Comparison of ENCODE assay signal across 13 mouse cellular contexts in the genomic region with DNA sequence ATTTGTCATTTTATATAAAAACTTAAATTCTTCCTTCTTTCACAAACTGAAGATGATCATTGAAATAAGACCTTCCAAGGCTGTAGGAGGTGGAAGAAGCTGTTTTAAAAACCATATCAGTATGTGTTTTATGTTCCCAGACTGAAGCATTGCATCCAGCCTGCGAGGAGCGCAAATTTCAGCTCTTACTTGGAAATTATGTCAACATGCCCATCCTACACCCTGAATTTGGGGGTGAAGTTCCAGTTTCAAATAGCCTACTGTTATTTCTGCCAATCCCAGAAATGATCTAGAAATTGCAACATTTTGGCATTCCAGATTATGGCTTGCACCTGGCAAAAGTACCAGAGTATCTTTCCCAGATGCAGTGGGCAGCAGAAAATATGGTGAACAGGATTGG.
A peak's percentile ranks its signal among the peaks of the same experiment; 100 is the strongest.
DNase-seq lines count a peak whose midpoint lies in the region.
"Had no signal": no experiment of that assay in that cellular context is flagged by ENCODE, and none has a peak within 500 bp of the region (broad histone marks: within the 10 kb centered on the region; RNA-seq: fewer than 3 reads in every experiment).

No protein-coding gene starts in this region.

- peak; percentile 66 for DNase-seq in heart, adult 11 months
- no peak for DNase-seq in heart, adult 8-10 months (ENCODE audit: low spot score)
- DNase-seq in right cerebral cortex, adult 18-20 months: peak; percentile 15
- no peak for DNase-seq in right cerebral cortex, postnatal 10 days (ENCODE audit: low spot score in 2 of 2)
- no peak for DNase-seq in urinary bladder, adult 2 months (ENCODE audit: low spot score)
- DNase-seq: adrenal gland, adult 2 months; adrenal gland, postnatal 10 days; adrenal gland, postnatal 25 days; cerebellum, adult 11-12 months; cerebellum, adult 9-10 months; cerebellum, postnatal 10 days; cerebellum, postnatal 25 days; forebrain, postnatal 0 days had no signal

Comparison
In these comparisons a context has a peak if more than half of its experiments do, and no peak if none do; other contexts are left out.
1. DNase-seq: peak in heart, adult 11 months (single experiment) and right cerebral cortex, adult 18-20 months (single experiment); none in heart, adult 8-10 months (single experiment), right cerebral cortex, postnatal 10 days (0 of 2) and urinary bladder, adult 2 months (single experiment).